Mouse (Mus musculus) lung, embryonic 16.5 days (tissue): Measurements from ENCODE around the gene D11Wsu47e. TPM values are rescaled to one million over a fixed set of nuclear protein-coding genes. Genes with fewer than 3 reads are reported as not detected.

ENCODE experiments used
- ATAC-seq: fragments of 200-750 bp; cut with Nextera tagmentation; 2 replicates; pipeline ENCODE4 v1.8.0; 2017; ENCODE audit warnings: low read depth, mild to moderate bottlenecking, moderate library complexity
- H3K27ac ChIP-seq: fragments of 300-500 bp; sonication (generic); 2 replicates; pipeline ENCODE4 v1.5.1; 2014; ENCODE audit warnings: mild to moderate bottlenecking, control low read depth, low read length
- H3K27me3 ChIP-seq: fragments of 300-500 bp; sonication (generic); 2 replicates; pipeline ENCODE4 v1.6.1; 2014; ENCODE audit warnings: low read depth, low read length, mixed read lengths; ENCODE audit not compliant: control insufficient read depth, insufficient read depth
- H3K36me3 ChIP-seq: fragments of 300-500 bp; sonication (generic); 2 replicates; pipeline ENCODE4 v1.6.1; 2014; ENCODE audit warnings: low read length; ENCODE audit not compliant: control insufficient read depth, insufficient read depth
- H3K4me1 ChIP-seq: fragments of 300-500 bp; sonication (generic); replicated peaks from 2 replicates; pipeline ENCODE4 v1.6.1; 2014; ENCODE audit warnings: low read length, mixed read lengths; ENCODE audit not compliant: control insufficient read depth, insufficient read depth
- H3K4me2 ChIP-seq: fragments of 300-500 bp; sonication (generic); 2 replicates; pipeline ENCODE4 v1.6.1; 2014; ENCODE audit warnings: low read depth, low read length, control low read depth
- H3K4me3 ChIP-seq: fragments of 300-500 bp; sonication (generic); 2 replicates; pipeline ENCODE4 v1.5.1; 2014; ENCODE audit warnings: mild to moderate bottlenecking, low read length, control low read depth
- H3K9ac ChIP-seq: fragments of 300-500 bp; sonication (generic); 2 replicates; pipeline ENCODE4 v1.6.1; 2014; ENCODE audit warnings: low read length, control low read depth
- H3K9me3 ChIP-seq: fragments of 300-500 bp; sonication (generic); 2 replicates; pipeline ENCODE4 v1.6.1; 2016; ENCODE audit warnings: low read length; ENCODE audit not compliant: control insufficient read depth
- WGBS: fragments of 180-500 bp; shearing (Covaris S2); extraction: QIAGEN DNeasy Blood & Tissue Kit; methylation state at CpG from one replicate; pipeline ENCODE4 v1.1.7; 2014; 5-methylcytosine and 5-hydroxymethylcytosine counted together
- polyA plus RNA-seq: library from polyadenylated mRNA; unstranded; fragments of >200 nt; fragmentation: Nextera tagmentation; extraction: Ambion mirVana; gene quantifications from 2 replicates; pipeline ENCODE4 v1.2.1, GENCODE M21; 2015

The D11Wsu47e gene
- polyA plus RNA-seq, 1 experiment from 2014 or later, result 15.4 TPM

DNA sequence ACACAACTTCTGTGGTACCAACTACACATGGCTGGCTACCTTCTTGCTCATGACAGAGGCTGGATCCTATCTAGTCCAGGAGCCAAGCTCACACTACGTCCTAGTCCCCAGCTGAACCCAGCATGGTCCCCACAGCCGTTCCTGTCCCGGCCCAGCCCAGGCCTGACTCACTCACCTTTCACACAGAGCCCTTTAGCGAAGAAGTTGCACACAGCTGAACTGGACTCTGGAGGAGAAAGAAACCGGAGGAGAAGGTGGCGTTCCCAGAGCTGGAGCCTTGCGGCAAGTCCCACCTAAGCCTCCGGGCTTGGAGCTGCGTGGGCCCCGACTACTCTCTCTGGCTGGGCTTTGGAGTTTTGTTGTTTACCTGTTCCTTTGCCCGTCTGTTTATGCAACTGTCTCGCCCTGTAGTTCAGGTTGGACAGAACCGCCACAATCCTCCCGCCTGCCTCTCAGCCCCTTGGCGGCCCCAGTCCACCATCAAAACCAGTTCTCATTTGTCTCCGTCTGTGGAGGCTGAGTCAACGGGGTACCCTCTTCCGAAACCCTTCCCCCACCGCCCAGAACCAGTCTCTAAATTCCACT lies 24.5 kb downstream of the D11Wsu47e start:
- Histone ChIP-seq H3K4me3 (no peak overlapping the region), H3K27ac (no peak overlapping the region), H3K9ac (no peak overlapping the region), H3K4me1 (peaks cover 18% of the 10 kb centered on the region), H3K4me2 (no peak overlapping the region), H3K9me3 (no peaks in the 10 kb centered on the region), H3K36me3 (no peaks in the 10 kb centered on the region), H3K27me3 (no peaks in the 10 kb centered on the region)
- 60% methylated on average over 19 of the region's 19 CpGs for WGBS
- ATAC-seq, result no peak

- H3K4me1 ChIP-seq, result peaks cover 16% of the 10 kb centered on the region
- H3K4me2 ChIP-seq, result no peak overlapping the region
- H3K9ac ChIP-seq, result no peak overlapping the region
- ATAC-seq, result peak; percentile 13; the same call in 1 of the 2 replicates
- 35% methylated on average over 15 of the region's 15 CpGs for WGBS
- H3K4me3 ChIP-seq, result no peak overlapping the region
- no peaks in the 10 kb centered on the region for H3K36me3 ChIP-seq
- H3K27me3 ChIP-seq, result no peaks in the 10 kb centered on the region
- H3K27ac ChIP-seq, result no peak overlapping the region
- no peaks in the 10 kb centered on the region for H3K9me3 ChIP-seq
Observed at GRCm38 (mm10) chr11:113709272-113709671, 25.1 kb downstream of the D11Wsu47e start.

DNA sequence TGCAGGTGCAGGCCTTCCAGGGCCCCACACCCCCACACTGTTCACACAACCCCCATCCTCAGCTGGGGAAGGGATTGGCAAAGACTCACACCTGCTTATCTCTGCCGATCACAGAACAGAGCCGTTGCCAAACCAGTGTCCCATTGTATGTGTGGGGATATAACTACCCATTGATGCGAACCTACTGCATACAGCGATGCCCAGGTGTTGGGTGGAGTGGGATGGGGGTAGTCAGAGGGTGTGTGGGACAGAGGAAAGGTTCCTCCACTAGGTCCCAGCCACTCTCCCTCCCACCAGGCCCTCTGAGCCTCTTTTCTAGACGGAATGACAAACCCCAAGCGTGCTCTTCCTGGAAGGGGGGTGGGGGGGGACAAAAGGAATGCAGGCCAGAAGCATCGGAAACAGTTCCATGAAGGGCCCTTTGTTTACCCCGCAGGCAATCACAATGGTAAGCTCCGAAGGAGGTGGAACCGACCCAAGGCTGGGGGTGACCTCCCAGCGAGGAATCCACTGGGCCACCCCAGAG lies 25.6 kb downstream of the D11Wsu47e start, which contains the start of gene Cpsf4l:
Cpsf4l (minus strand) TSS at position 287 of the 526 bp plus-strand sequence.
- Histone ChIP-seq H3K4me1 (peaks cover 16% of the 10 kb centered on the region), H3K4me2 (peak within 1 kb of the TSS; percentile 35; the same call in 1 of the 2 replicates), H3K9me3 (no peaks in the 10 kb centered on the region), H3K27ac (peak within 1 kb of the TSS; percentile 74), H3K9ac (peak within 1 kb of the TSS; percentile 56), H3K36me3 (no peaks in the 10 kb centered on the region), H3K4me3 (no peak within 1 kb of the TSS), H3K27me3 (no peaks in the 10 kb centered on the region)
- 10% methylated on average over 11 of the region's 11 CpGs for WGBS
- peak; percentile 59 for ATAC-seq

DNA sequence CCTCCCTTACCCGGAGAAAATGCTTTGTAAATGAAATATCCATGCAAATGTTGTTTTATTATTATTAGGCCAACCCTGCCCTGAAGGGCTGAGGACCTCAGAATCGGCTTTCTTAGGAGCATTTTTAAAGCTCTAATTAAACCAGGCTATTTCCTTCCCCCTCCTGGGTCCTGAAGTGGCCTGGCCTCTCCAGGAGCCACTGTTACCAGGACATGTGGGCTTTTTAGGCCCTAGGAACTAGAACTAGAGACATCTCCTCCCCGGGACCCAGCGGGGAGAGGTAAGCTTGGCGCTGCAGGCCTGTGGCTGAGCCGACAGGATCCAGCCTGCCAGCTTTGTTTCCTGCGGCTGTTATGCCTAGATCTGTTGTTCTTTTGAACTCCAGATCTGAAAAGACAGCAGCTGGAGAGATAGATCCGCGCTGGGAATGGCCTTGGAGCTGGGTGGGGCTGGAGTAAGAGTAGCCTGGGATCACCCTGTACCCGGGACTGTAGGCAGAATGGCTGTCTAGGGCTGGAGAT lies 26.1 kb downstream of the D11Wsu47e start:
- Histone ChIP-seq H3K4me2 (peak overlapping the region; percentile 35; the same call in 1 of the 2 replicates), H3K9me3 (no peaks in the 10 kb centered on the region), H3K9ac (peak overlapping the region; percentile 56), H3K27ac (peak overlapping the region; percentile 74), H3K4me1 (peaks cover 16% of the 10 kb centered on the region), H3K4me3 (no peak overlapping the region), H3K27me3 (no peaks in the 10 kb centered on the region), H3K36me3 (no peaks in the 10 kb centered on the region)
- WGBS, result 10% methylated on average over 10 of the region's 10 CpGs
- ATAC-seq, result peak; percentile 54

GRCm38 (mm10) chr11:113711061-113711460 lies 26.8 kb downstream of the D11Wsu47e start:
- H3K4me3 ChIP-seq, result no peak overlapping the region
- no peak for ATAC-seq
- no peak overlapping the region for H3K4me2 ChIP-seq
- no peak overlapping the region for H3K9ac ChIP-seq
- H3K9me3 ChIP-seq, result no peaks in the 10 kb centered on the region
- no peak overlapping the region for H3K27ac ChIP-seq
- H3K36me3 ChIP-seq, result no peaks in the 10 kb centered on the region
- WGBS, result 80% methylated on average over 1 of the region's 1 CpGs
- no peaks in the 10 kb centered on the region for H3K27me3 ChIP-seq
- peaks cover 16% of the 10 kb centered on the region for H3K4me1 ChIP-seq

GRCm38 (mm10) chr11:113715078-113715674 lies 31.0 kb downstream of the D11Wsu47e start:
- H3K4me2 ChIP-seq, result no peak overlapping the region
- no peaks in the 10 kb centered on the region for H3K27me3 ChIP-seq
- H3K36me3 ChIP-seq, result no peaks in the 10 kb centered on the region
- H3K27ac ChIP-seq, result no peak overlapping the region
- H3K9me3 ChIP-seq, result no peaks in the 10 kb centered on the region
- no peak overlapping the region for H3K4me3 ChIP-seq
- no peak for ATAC-seq
- H3K4me1 ChIP-seq, result peaks cover 7% of the 10 kb centered on the region
- H3K9ac ChIP-seq, result no peak overlapping the region
- WGBS, result 68% methylated on average over 7 of the region's 7 CpGs

DNA sequence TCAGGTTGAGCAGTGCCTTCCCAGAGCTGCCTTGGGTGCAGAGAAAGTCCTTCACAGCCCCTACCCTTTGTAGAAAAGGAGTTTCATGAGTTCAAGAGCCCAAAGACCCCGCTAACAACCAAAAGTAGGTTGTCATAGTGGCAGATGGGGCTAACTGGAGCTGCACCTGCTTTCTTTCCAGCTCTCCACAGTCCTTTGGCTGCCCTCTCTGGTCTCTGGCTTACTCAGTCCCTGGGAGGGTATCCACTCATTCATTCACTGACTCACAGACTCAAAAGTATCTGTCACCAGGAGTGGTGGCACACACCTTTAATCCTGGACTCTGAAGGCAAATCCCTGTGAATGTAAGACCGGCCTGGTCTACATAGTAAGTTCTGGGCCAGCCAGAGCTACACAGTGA lies 31.9 kb downstream of the D11Wsu47e start:
- H3K27ac ChIP-seq, result no peak overlapping the region
- H3K9me3 ChIP-seq, result no peaks in the 10 kb centered on the region
- no peaks in the 10 kb centered on the region for H3K36me3 ChIP-seq
- H3K4me1 ChIP-seq, result no peaks in the 10 kb centered on the region
- ATAC-seq, result no peak
- no peak overlapping the region for H3K4me2 ChIP-seq
- no peak overlapping the region for H3K9ac ChIP-seq
- H3K27me3 ChIP-seq, result no peaks in the 10 kb centered on the region
- WGBS, result 85% methylated on average over 2 of the region's 2 CpGs
- no peak overlapping the region for H3K4me3 ChIP-seq

DNA sequence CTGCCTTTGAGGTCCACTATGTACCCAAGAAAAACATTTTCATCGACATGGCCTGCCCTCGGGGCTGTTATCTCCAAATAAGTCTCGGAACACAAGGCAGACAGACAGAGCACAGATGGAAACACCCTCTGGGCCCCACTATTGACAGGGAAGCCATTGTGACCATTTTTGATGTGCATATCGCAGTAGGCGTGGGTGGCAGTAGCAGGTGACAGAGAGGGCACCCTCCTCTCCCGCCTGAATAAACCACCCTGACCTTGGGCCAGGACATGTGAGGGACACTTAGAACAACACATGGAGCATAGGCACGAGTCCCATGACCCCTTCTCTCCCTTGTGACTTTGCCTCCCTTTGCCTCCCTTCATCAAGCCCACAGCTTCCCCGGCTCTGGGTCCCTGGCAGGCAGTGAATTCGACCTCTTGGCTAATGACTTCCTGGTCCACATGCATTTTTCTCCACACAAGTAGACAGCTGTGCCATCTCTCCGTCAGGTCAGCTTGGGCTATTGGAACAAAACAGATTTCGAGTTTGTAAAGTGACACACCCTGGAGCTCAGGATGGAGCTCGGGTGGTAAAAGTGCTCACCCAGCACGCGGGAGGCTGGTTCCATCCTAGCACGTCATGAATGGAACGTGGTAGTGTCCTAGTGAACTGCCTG lies 33.7 kb downstream of the D11Wsu47e start:
- Histone ChIP-seq H3K27ac (no peak overlapping the region), H3K9ac (no peak overlapping the region), H3K27me3 (no peaks in the 10 kb centered on the region), H3K4me3 (no peak overlapping the region), H3K4me2 (no peak overlapping the region), H3K9me3 (no peaks in the 10 kb centered on the region), H3K36me3 (no peaks in the 10 kb centered on the region), H3K4me1 (peaks cover 4% of the 10 kb centered on the region; the same call in 1 of the 2 replicates)
- WGBS, result 43% methylated on average over 16 of the region's 16 CpGs
- peak; percentile 36; the same call in 1 of the 2 replicates for ATAC-seq
